8 mouse cellular contexts compared by ENCODE assay signal in genomic region chr3:137951819-137952218, GRCm38 (mm10). TPM values are rescaled to one million over a fixed set of nuclear protein-coding genes. Genes with fewer than 3 reads are reported as not detected.
DNase-seq lines count a peak whose midpoint lies in the region; ATAC-seq and TF ChIP-seq lines count a peak whose summit lies in the region.

No protein-coding gene starts in this region.

- H3K4me2 ChIP-seq in midbrain, embryonic 14.5 days (ENCODE audit: low read length): no peak overlapping the region

- no peak overlapping the region for H3K9ac ChIP-seq in midbrain, embryonic 14.5 days (replicated peaks; ENCODE audit: low read length)

- ATAC-seq in common myeloid progenitor, adult 5-6 weeks (replicated peaks; ENCODE audit: low read depth, poor library complexity, severe bottlenecking): peak; percentile 3; the same call in 1 of the 2 replicates
- no peak for ATAC-seq in midbrain, embryonic 14.5 days (ENCODE audit: low FRiP score, low TSS enrichment)
- ATAC-seq in monocyte, adult 5-6 weeks (replicated peaks; ENCODE audit: insufficient number of reproducible peaks, low FRiP score, low TSS enrichment, poor library complexity, severe bottlenecking): no peak

- WGBS in midbrain, embryonic 14.5 days: 41% methylated on average over 7 of the region's 7 CpGs

- intact Hi-C loops in left cerebral cortex, adult 2 months (cut with DNase I): no loop called here
- intact Hi-C loops in left cerebral cortex, postnatal 25 days (cut with DNase I): no loop called here

- H3K4me1 ChIP-seq in midbrain, embryonic 14.5 days (ENCODE audit: control insufficient read depth, insufficient read depth, low read length): peaks cover 19% of the 10 kb centered on the region

- H3K9me3 ChIP-seq in midbrain, embryonic 14.5 days (ENCODE audit: control insufficient read depth, low read length): no peaks in the 10 kb centered on the region

- no peak overlapping the region for H3K4me3 ChIP-seq in left cerebral cortex, adult 2 months
- H3K4me3 ChIP-seq in midbrain, embryonic 14.5 days (replicated peaks; ENCODE audit: low read depth, low read length): no peak overlapping the region

- TF ChIP-seq CTCF in left cerebral cortex, adult 2 months (IDR thresholded peaks at IDR 0.05): no peak

- H3K36me3 ChIP-seq in midbrain, embryonic 14.5 days (ENCODE audit: control insufficient read depth, insufficient read depth, low read length): no peaks in the 10 kb centered on the region

- no peak for DNase-seq in left cerebral cortex, adult 2 months (ENCODE audit: extremely low spot score in 1 of 2, low spot score in 2 of 2)
- no peak for DNase-seq in left cerebral cortex, postnatal 25 days (ENCODE audit: low spot score in 2 of 2)
- DNase-seq in induced T-regulatory cell, adult 2 months (ENCODE audit: low read depth): peak; percentile 53
- no peak for DNase-seq in midbrain, embryonic 14.5 days
- DNase-seq in cerebellum, adult 11 months: no peak
- DNase-seq in adipocyte (ENCODE audit: low spot score): no peak

- H3K27me3 ChIP-seq in midbrain, embryonic 14.5 days (ENCODE audit: control insufficient read depth, insufficient read depth, low read length): no peaks in the 10 kb centered on the region

- H3K27ac ChIP-seq in left cerebral cortex, adult 2 months: peak overlapping the region; percentile 72
- peak overlapping the region; percentile 70; the same call in 1 of the 2 replicates for H3K27ac ChIP-seq in midbrain, embryonic 14.5 days (replicated peaks; ENCODE audit: low read depth, low read length)

RNA-seq across cellular contexts. Expression of gene Dapp1, which starts 29.5 kb away (rescaled TPM):
- 1 to 10 TPM; 2.6 to 3.4 TPM for total RNA-seq in left cerebral cortex, adult 2 months (2021)
- total RNA-seq in left cerebral cortex, postnatal 25 days (2021): 1 to 10 TPM; 2.5 to 2.9 TPM
- 387 and 417 TPM in 2 replicates for total RNA-seq in common myeloid progenitor, adult 5-6 weeks (2017)
- 1.0 and 1.2 TPM in 2 replicates for polyA plus RNA-seq in midbrain, embryonic 14.5 days (2014; fragmentation: Nextera tagmentation; extraction: Ambion mirVana)
- total RNA-seq in monocyte, adult 5-6 weeks (2017): 99.7 to 113 TPM (median 103 TPM) in 3 replicates

RNA-seq across cellular contexts. Expression of gene Lamtor3, which starts 33.5 kb away (rescaled TPM):
- total RNA-seq in left cerebral cortex, adult 2 months (2021): 10 to 100 TPM; 68.4 to 73.2 TPM
- 10 to 100 TPM; 75.1 to 76.3 TPM for total RNA-seq in left cerebral cortex, postnatal 25 days (2021)
- 56.7 and 70.8 TPM in 2 replicates for total RNA-seq in common myeloid progenitor, adult 5-6 weeks (2017)
- 130 and 139 TPM in 2 replicates for polyA plus RNA-seq in midbrain, embryonic 14.5 days (2014; fragmentation: Nextera tagmentation; extraction: Ambion mirVana)
- 96.2 to 100 TPM (median 98.7 TPM) in 3 replicates for total RNA-seq in monocyte, adult 5-6 weeks (2017)

Comparison
In these comparisons a context has a peak if more than half of its experiments do, and no peak if none do; other contexts are left out.
1. RNA of gene Dapp1, which starts 29.5 kb away (total RNA-seq): 387 to 417 TPM in common myeloid progenitor, adult 5-6 weeks and 99.7 to 113 TPM in monocyte, adult 5-6 weeks; 2.6 to 3.4 TPM in left cerebral cortex, adult 2 months and 2.5 to 2.9 TPM in left cerebral cortex, postnatal 25 days; every median in the first group is over 10 times any median in the second.